Mouse (Mus musculus): ENCODE data around the gene Tagln2.

Tagln2 gene

DNA sequence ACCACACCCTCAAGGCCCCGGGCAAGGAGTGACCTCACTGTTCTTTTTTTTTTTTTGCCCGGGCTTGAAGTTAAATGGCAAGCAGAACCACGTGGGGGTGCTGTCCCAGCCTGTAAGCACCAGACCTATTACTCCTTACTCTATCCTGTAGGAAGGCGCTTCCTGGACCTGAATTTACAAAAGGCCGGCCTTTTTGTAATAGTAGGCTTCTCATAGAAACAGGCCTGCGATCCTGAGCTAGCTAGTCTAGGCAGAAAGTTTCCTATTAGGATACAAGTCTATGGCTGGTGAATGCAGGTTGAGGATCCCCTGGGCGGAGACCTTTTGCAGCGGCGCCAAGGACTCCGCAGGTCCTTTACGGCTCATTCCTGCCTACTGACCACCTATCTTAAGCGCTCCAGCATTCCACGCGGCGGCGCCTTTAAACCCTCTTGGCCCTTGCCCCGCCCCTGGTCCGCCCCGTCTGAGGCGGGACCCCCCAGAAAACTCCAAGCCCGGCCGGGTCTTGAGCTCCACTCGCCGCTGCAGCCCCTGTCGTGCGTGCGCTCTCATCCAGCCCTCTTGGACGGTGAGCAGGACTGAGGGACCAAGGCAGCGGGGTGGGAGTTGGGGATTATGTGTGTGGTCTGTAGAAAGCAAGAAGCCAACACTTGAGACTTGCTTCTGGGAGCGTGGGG, at the start of gene Tagln2:
Gene Tagln2, plus strand, starts transcription at position 283 of the 677 bp plus-strand sequence.
- peak; percentile 91 for DNase-seq (ENCODE audit: low spot score)

GRCm38 (mm10) chr1:172450226-172450625, 49.6 kb upstream of the Tagln2 start:
- DNase-seq (ENCODE audit: low spot score) = no peak

GRCm38 (mm10) chr1:172450848-172451470, 48.9 kb upstream of the Tagln2 start:
- DNase-seq (ENCODE audit: low spot score) = no peak

- no peak for DNase-seq (ENCODE audit: low spot score)
Measured at GRCm38 (mm10) chr1:172452911-172453310, 46.9 kb upstream of the Tagln2 start.

- no peak for DNase-seq (ENCODE audit: low spot score)
Measured at GRCm38 (mm10) chr1:172453810-172454209, 46.0 kb upstream of the Tagln2 start.

DNA sequence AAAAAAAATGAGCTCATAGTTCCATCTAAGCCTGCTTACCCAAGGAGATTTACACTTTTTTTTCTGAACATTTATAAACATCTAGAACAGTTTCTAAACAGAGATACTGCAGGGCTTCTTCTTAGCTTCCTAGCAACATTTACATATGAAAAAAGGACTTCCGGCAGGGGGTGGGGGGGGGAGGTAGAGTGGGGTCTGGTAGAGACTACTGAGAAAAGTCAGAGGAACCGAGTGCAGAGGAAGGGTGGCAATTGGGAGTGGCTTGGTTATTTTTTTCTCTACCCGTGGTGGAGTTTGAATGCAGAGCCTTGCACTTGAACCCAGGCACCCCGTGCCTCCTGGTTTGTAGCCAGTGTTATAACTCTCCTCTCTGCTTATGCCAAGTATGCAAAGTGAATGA, 44.4 kb upstream of the Tagln2 start:
- no peak for DNase-seq (ENCODE audit: low spot score)

GRCm38 (mm10) chr1:172456001-172456677, 43.7 kb upstream of the Tagln2 start:
- no peak for DNase-seq (ENCODE audit: low spot score)

- no peak for DNase-seq (ENCODE audit: low spot score)
Measured at GRCm38 (mm10) chr1:172457196-172457595, 42.7 kb upstream of the Tagln2 start.

- no peak for DNase-seq (ENCODE audit: low spot score)
Measured at GRCm38 (mm10) chr1:172458041-172458440, 41.8 kb upstream of the Tagln2 start.

DNA sequence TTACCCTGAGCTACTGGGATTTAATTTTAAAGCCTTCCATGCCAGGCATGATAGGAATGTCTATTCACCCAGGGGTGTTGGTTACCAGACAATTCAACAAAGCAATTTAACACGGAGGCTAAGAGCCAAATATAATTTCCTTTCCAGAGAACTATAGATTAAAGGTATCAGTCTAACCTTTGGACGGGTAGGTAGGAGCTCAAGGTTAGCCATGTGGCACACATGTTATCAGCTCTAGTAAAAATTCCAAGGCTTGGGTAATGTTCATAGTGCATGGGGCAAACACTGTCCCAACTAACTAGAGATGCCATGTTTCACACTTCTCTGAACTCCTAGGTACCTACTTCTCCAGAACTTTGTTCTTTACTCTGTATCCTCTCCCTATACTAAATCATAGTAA, 38.2 kb upstream of the Tagln2 start:
- DNase-seq (ENCODE audit: low spot score) = no peak

DNA sequence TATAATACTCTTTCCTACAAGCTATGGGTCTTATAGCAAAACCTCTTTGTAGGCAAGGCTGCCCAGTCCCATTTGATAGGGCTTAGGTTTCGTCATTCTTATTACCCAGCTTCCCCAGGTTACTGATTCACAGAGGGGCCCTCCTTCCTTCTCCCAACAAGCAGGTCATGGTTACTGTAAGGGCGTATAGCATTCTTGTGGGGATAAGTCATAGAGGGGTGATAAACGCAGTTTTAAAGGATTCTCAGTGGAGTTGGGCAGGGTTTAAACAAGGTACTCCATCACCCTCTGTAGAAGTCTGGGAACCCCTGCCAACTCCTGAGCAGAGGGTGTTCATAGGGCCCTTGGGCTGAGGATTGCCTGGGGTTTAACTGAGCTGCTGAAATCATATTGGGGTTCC, 37.3 kb upstream of the Tagln2 start:
- DNase-seq (ENCODE audit: low spot score) = peak; percentile 23

DNA sequence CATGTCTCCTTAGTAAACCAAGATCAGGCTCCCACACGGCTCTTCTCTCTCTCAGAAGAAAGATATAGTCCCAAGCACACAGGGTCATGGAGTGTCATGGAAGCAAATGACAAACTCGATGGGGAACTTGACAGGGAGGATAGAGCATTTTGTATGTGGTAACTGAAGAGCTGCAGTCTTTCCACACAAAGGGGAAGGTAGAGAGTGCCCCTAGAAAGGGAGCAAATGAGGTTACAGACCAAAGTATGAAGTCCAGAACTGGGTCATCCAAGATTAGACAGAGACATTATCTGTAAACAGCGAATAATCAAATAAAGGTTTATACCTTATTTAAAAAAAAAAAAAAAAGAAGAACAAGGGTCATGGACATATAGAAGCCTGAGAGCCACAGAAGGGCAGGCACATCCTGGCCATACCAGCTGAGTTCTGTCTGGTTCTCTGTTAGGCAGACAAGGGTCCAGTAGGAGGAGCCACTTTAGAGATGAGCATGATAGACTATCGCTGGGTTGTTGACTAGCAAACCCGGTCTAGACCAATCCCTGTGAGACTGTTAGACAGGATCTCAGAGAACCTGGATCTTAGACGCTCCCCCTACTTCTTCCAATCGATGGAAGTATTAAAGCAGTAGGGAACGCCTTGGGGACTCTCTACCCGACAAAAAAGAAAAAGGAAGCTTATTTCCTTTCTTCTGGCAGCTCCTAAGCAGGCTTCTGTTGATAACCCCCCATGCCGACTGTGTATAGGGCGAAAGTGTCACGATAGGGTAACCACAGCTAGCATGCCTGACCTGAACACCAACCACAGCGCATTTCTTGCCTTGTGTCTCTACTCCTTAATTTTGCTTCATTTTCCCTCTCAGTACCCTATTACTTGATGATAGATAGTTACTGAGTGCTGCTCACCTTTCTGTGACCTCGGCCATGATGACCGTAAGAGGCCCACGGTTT, 36.2 kb upstream of the Tagln2 start:
- DNase-seq (ENCODE audit: low spot score) = no peak

- DNase-seq (ENCODE audit: low spot score) = no peak
Measured at GRCm38 (mm10) chr1:172468301-172468877, 31.5 kb upstream of the Tagln2 start.

GRCm38 (mm10) chr1:172469373-172469772, 30.5 kb upstream of the Tagln2 start:
- DNase-seq (ENCODE audit: low spot score) = no peak

DNA sequence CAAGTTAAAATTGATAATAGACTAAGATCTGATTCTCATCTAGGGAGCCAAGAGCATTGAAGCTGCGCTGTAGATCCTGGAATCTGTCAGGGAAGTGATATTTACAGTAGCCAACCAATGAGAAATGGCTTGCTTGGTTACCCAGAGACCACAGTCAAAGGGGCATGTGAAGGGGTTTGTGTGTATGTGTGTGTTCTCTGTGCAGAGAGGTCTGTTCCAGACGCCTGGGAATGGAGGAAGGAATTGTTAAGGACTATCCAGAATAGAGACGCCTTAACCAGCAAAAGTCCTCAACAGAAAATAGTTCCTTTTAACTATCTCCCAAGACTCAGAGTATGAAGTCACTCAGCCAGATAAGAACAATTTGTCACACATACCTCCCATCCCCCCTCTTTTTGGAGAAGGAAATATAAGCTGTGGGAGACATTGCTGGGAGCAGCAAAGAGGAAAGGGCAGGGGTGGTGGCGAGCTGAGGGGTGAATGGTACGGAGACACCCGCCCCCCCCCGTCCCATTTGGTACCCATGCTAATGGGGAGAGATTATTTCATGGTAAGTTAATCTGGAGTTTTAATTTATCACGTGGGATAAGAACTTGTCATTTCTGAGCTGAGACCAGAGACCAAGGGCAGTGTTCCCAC, 29.9 kb upstream of the Tagln2 start:
- no peak for DNase-seq (ENCODE audit: low spot score)

GRCm38 (mm10) chr1:172472909-172473308, 26.9 kb upstream of the Tagln2 start:
- no peak for DNase-seq (ENCODE audit: low spot score)

DNA sequence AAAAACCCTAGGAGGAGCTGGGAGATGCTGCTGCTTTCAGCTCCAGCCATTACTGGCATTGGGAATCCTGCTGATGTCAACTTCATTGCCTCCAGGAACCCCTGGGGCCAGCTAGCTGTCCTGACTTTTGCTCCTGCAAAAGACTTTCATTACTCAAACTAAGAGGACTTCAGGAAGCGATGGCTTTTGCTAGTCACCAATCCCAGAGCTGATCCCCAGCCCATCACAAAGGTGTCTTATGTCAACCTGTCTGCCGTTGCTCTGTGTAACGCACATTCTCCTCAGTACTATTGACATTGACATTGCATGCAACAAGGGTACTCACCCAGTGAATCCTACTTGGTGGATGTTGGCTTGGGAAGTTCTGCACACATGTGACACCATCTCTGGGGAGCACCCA, 25.7 kb upstream of the Tagln2 start:
- DNase-seq (ENCODE audit: low spot score) = no peak

GRCm38 (mm10) chr1:172475054-172475741, 24.6 kb upstream of the Tagln2 start, which contains the start of gene Slamf9:
TSS of gene Slamf9 (plus strand) at chr1:172475358.
- DNase-seq (ENCODE audit: low spot score) = no peak

- DNase-seq (ENCODE audit: low spot score) = no peak
Measured at GRCm38 (mm10) chr1:172478020-172478419, 21.8 kb upstream of the Tagln2 start.

DNA sequence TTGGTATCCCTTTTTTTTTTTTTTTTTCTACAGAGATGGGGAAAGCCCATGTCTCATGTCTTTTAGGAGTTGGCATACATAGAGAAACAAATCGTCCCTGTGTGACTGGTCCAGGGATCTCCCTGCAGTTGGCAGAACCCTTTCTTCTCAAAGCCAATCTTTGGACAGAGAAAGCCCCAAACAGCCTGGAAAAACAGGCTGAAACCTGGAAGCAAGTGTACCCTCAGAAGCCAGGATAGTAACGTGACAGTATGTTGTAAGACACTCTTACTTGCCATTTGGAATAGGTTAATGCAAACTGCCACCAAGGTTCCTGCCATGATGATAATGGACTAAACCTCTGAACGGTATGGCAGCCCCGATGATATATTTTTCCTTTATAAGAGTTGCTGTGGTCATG, 19.5 kb upstream of the Tagln2 start:
- no peak for DNase-seq (ENCODE audit: low spot score)

DNA sequence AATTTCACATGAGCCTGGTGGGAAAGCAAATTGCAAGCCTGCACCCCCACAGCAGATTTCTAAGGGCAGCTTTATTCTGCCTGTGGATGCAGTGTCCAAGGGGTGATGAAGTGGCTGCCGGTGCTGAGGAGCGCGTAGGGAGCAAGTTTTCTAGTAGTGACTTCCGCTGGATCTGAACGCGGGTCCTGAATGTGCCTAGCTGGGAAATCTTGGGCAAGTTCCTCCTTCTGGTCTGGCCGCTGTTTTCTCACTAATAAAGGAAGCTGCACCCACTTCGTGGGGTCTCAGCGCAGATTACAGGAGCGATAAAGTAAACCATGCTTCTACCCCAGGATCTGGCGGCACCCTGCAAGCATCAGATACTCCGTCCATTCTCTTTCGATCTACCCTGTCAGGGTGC, 18.7 kb upstream of the Tagln2 start:
- no peak for DNase-seq (ENCODE audit: low spot score)
